Mouse (Mus musculus) small intestine, adult 2 months (tissue): Measurements from ENCODE around the gene Raet1e. TPM values are rescaled to one million over a fixed set of nuclear protein-coding genes. Genes with fewer than 3 reads are reported as not detected.
"Not testable (repeated sequence)": the region's sequence is repeated elsewhere in the genome, so short reads cannot be mapped to it uniquely, and the experiment has no call there.

Experiments
- H3K27ac ChIP-seq: fragments of 200-500 bp; 2 replicates; pipeline ENCODE4 v1.5.1; 2012; ENCODE audit warnings: low read depth, low read length, control low read depth, inconsistent platforms; ENCODE audit not compliant: insufficient read depth
- H3K27me3 ChIP-seq: fragments of 200-500 bp; 2 replicates; pipeline ENCODE4 v1.6.1; 2012; ENCODE audit warnings: mild to moderate bottlenecking, moderate library complexity, low read length, inconsistent platforms; ENCODE audit not compliant: control insufficient read depth, insufficient read depth
- H3K36me3 ChIP-seq: fragments of 200-500 bp; 2 replicates; pipeline ENCODE4 v1.6.1; 2012; ENCODE audit warnings: mild to moderate bottlenecking, low read length, control low read depth, inconsistent platforms; ENCODE audit not compliant: control insufficient read depth, insufficient read depth
- H3K4me1 ChIP-seq: fragments of 200-500 bp; 2 replicates; pipeline ENCODE4 v1.6.1; 2012; ENCODE audit warnings: low read length, inconsistent platforms, mixed read lengths; ENCODE audit not compliant: control insufficient read depth, insufficient read depth, insufficient read length
- H3K4me3 ChIP-seq: fragments of 200-500 bp; 2 replicates; pipeline ENCODE4 v1.5.1; 2012; ENCODE audit warnings: low read depth, mild to moderate bottlenecking, control low read depth, inconsistent platforms, low read length, moderate library complexity
- WGBS: fragments of 180-500 bp; shearing (Covaris S2); methylation state at CpG from one replicate; pipeline ENCODE4 v1.1.7; 2018; 5-methylcytosine and 5-hydroxymethylcytosine counted together
- polyA plus RNA-seq: library from polyadenylated mRNA; depleted of rRNA; stranded (reverse); fragments of >200 nt; gene quantifications from 2 replicates; pipeline ENCODE4 v1.2.3, GENCODE M21; 2012

Gene Raet1e
- polyA plus RNA-seq, 1 experiment: 0.37 TPM

DNA sequence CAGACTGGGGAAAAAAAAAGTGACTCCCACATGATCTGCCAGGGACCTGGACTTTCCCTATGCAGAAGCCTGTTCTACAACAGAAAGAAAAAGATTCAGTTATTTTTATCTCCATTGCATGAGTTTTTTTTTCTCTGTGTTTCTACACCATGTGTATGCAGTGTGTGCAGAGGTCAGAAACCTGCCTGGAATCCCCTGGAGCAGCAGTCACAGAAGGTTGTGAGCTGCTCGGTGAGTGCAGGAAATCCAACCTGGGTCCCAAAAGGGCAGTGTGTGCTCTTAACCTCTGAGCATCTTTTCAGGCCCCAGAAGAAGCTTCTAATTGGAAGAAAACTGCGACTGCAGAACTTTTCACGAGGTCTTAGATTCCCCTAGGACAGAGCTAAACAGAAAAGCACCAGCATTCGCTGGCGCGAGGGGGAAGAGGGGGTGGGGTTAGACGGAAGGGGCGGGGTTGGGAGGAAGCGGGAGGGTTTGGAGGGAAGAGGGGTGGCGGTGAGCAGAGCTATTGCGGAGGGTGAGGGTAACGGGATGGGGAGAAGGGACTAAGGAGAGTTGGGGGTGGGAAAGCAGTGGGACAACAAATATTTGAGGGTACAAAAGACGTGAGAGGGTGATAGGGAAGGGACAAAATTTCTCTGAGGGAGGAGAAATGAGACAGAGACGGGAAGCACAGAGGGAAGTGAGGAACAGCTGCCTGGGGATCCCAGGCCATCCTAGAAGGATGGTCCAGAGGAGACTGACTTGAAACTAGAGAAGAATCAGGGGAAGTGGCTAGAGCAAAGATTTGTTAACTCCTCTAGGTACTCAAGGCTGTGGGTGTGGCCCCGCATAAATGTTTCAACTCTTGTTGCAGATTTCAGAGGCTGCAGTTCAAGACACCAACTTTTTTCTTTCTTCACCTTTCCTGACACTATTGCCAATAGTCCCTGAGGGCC is 203.3 kb downstream of the Raet1e start:
- H3K27ac ChIP-seq, H3K4me3 ChIP-seq, H3K4me1 ChIP-seq, H3K36me3 ChIP-seq, H3K27me3 ChIP-seq: not testable (repeated sequence)
- WGBS: 8% methylated on average over 10 of the region's 15 CpGs

DNA sequence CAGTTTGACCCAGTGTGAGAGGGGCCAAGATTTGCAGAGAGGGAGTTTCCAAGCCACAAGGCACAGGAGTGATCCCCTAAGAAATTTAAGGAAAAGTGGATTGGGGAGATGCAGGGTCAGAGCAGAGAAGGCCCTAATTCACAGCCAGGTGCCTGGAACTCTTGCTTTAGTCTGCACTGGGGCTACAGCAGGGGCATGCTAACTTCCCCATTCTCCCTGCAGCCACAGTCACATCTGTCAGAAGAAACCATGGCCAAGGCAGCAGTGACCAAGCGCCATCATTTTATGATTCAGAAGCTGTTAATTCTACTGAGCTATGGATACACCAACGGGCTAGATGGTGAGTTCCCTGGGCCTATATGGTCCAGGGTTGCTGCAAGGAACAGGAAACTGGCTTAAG is 204.1 kb downstream of the Raet1e start:
- H3K4me3 ChIP-seq, H3K27ac ChIP-seq, H3K4me1 ChIP-seq, H3K36me3 ChIP-seq, H3K27me3 ChIP-seq: not testable (repeated sequence)
- WGBS: 81% methylated on average over 2 of the region's 2 CpGs

DNA sequence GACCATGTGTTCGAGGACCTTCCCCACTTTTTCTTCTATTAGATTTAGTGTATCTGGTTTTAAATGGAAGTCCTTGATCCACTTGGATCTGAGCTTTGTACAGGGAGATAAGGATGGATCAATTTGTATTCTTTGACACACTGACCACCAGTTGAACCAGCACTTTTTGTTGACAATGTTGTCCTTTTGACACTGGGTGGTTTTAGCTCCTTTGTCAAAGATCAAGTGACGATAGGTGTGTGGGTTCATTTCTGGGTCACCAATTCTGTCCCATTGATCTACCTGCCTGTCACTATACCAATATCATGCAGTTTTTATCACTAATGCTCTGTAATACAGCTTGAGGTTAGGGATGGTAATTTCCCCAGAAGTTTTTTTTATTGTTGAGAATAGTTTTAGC is 206.5 kb downstream of the Raet1e start:
- H3K27ac ChIP-seq, H3K36me3 ChIP-seq, H3K4me3 ChIP-seq, H3K4me1 ChIP-seq, H3K27me3 ChIP-seq: not testable (repeated sequence)
- 63% methylated on average over 2 of the region's 2 CpGs for WGBS

DNA sequence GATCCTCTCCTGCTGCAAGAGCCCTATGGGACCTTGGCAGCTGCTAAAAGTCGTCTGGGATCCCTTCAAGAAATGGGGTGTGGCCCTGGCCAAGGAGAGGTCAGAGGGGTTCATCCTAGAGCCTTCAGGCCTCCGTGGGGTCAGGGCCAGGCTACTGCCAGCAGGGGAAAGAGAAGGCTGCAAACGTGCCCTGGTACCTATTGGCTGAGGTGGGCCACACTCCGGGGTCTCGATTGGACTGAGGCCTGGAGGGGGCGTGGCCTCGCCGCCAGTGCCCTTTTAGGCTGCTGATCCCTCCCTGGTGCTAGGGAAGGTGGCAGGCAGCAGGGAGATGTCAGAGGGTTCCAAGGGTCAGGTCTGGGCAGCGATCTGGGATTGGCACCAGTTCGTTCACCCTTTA is 222.9 kb downstream of the Raet1e start:
- not testable (repeated sequence) for H3K4me3 ChIP-seq, H3K4me1 ChIP-seq, H3K27ac ChIP-seq, H3K36me3 ChIP-seq, H3K27me3 ChIP-seq
- WGBS: 14% methylated on average over 9 of the region's 10 CpGs

DNA sequence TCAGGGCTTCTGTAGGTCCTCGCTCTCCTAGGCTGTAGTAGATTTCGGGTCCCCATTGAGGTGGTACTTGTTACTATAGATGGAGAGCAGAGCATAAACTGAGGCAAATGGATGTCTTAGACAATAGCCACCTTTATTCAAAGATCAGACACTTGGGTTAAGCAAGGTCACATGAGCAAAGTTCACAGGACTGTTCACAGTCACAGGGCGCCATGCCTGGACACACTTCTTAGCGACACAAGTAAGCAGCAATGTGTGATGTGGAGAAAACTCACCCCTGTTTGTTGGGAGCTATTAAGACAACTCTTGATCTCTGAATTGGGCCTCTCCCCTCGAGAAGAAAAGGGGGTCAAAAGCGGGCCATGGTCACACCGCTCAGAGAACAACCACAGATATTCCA is 231.8 kb downstream of the Raet1e start:
- H3K27me3 ChIP-seq, H3K4me3 ChIP-seq, H3K4me1 ChIP-seq, H3K27ac ChIP-seq, H3K36me3 ChIP-seq: not testable (repeated sequence)
- WGBS: 87% methylated on average over 7 of the region's 7 CpGs

DNA sequence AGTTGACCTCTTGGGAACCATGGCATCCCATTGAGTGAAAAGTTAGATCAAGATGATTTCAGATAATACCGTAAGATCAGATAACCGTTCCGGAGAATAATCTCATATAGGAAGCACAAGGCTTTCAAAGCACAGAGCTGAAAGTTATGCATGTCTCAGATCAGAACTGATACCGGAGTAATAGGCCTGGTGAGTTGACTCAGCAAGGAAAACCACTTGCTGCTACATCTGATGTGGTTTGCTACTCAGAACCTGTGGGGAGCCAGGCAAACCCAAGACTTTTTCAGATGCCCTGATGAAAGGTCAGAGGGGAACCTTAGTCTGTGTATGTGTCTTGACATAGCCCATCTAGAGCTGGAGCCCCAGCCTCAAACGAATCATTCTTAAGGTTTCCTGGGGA is 233.2 kb downstream of the Raet1e start:
- not testable (repeated sequence) for H3K4me3 ChIP-seq, H3K4me1 ChIP-seq, H3K27me3 ChIP-seq, H3K36me3 ChIP-seq, H3K27ac ChIP-seq
- 77% methylated on average over 4 of the region's 5 CpGs for WGBS

DNA sequence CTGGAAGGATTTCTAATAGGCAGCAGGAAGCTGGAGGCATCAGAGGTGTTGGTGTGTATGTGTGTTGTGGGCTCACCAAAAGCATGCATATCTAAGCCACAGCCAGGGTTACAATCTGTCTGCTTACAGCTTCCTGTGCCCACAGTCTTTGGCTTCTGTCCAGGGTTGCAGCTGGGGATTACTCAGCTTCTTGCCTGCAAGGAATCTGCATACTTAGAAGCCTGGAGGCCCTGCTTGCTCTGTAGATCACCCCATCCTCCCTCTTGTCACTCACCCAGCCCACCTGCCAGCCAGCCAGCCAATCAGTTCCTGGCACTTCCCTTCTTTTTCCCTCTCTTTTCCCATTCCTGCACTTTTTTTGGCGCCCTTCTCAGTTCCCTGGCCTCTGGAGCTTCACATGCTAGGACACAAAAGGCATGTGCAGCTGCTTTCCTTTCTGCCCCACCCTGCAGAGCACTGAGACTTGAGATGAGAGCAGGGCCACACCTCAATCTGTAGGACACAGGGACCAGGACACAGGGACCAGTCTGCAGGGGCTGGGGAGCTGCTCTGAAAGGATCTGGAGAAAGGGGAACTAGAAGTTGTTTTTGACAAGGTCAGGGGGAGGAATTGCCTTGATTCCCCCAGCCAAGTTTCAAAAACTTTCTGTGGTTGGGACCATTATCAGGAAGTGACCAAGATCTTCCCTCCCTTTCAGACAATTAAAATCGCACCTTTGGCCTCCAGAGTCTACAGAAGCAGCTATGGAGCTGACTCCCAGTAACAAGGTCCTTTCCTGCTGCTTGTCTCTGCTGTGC is 234.9 kb downstream of the Raet1e start:
- not testable (repeated sequence) for H3K4me3 ChIP-seq, H3K27ac ChIP-seq, H3K4me1 ChIP-seq, H3K27me3 ChIP-seq, H3K36me3 ChIP-seq
- no CpG with 5 or more reads among the region's 2 CpGs for WGBS

DNA sequence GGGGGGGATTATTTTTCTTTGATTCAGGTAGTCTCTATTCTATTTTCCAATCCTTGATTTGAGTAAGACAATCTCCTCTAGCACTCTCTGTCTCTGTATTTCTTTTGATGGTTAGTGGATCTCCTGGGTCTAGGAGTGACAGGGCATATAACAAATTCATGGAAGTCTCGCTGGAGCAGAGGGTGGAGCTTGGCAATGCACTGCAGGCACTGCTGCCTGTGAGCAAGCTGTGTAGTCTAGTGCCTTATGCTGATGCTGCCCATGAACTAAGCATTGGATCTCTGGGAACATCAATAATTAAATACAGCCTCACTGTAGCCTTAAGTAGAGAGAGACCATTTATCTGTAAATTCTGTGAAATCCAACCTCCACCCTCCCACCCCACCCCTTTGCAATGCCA is 238.3 kb downstream of the Raet1e start:
- H3K4me1 ChIP-seq, H3K27me3 ChIP-seq, H3K36me3 ChIP-seq, H3K4me3 ChIP-seq, H3K27ac ChIP-seq: not testable (repeated sequence)
- WGBS: 8% methylated on average over 1 of the region's 1 CpGs
